Mouse (Mus musculus): ENCODE results near the gene Lrrc75b.

Lrrc75b gene

GRCm38 (mm10) chr10:75559676-75560548, at the start of gene Lrrc75b:
TSS of gene Lrrc75b (minus strand) at chr10:75560330.
- TF ChIP-seq CTCF (conservative IDR thresholded peaks at IDR 0.05; ENCODE audit: low read length) (no peak), POU5F1 (IDR thresholded peaks at IDR 0.05; ENCODE audit: borderline replicate concordance, low read length) (no peak), NANOG (IDR thresholded peaks at IDR 0.05; ENCODE audit: borderline replicate concordance, low read length) (no peak)
- Histone ChIP-seq H3K27me3 (ENCODE audit: insufficient read depth, low read length) (peaks cover 94% of the 10 kb centered on the region), H3K9me3 (ENCODE audit: low read length) (no peaks in the 10 kb centered on the region), H3K36me3 (ENCODE audit: insufficient read depth, low read length) (no peaks in the 10 kb centered on the region), H3K4me3 (replicated peaks; ENCODE audit: low read length) (peak within 1 kb of the TSS; percentile 78), H3K4me1 (replicated peaks; ENCODE audit: low read depth, low read length) (peaks cover 58% of the 10 kb centered on the region)

GRCm38 (mm10) chr10:75608975-75609374, 48.8 kb upstream of the Lrrc75b start:
- TF ChIP-seq CTCF (conservative IDR thresholded peaks at IDR 0.05; ENCODE audit: low read length) (no peak), NANOG (IDR thresholded peaks at IDR 0.05; ENCODE audit: borderline replicate concordance, low read length) (no peak), POU5F1 (IDR thresholded peaks at IDR 0.05; ENCODE audit: borderline replicate concordance, low read length) (no peak)
- Histone ChIP-seq H3K27me3 (ENCODE audit: insufficient read depth, low read length) (peaks cover 18% of the 10 kb centered on the region), H3K36me3 (ENCODE audit: insufficient read depth, low read length) (no peaks in the 10 kb centered on the region), H3K4me1 (replicated peaks; ENCODE audit: low read depth, low read length) (peaks cover 29% of the 10 kb centered on the region), H3K4me3 (replicated peaks; ENCODE audit: low read length) (peak overlapping the region; percentile 46), H3K9me3 (ENCODE audit: low read length) (no peaks in the 10 kb centered on the region)

GRCm38 (mm10) chr10:75607253-75607652, 47.1 kb upstream of the Lrrc75b start:
- H3K4me3 ChIP-seq (replicated peaks; ENCODE audit: low read length), result no peak overlapping the region
- no peaks in the 10 kb centered on the region for H3K9me3 ChIP-seq (ENCODE audit: low read length)
- peaks cover 33% of the 10 kb centered on the region for H3K27me3 ChIP-seq (ENCODE audit: insufficient read depth, low read length)
- H3K36me3 ChIP-seq (ENCODE audit: insufficient read depth, low read length), result no peaks in the 10 kb centered on the region
- peaks cover 36% of the 10 kb centered on the region for H3K4me1 ChIP-seq (replicated peaks; ENCODE audit: low read depth, low read length)
- TF ChIP-seq POU5F1 (IDR thresholded peaks at IDR 0.05; ENCODE audit: borderline replicate concordance, low read length) (no peak), NANOG (IDR thresholded peaks at IDR 0.05; ENCODE audit: borderline replicate concordance, low read length) (no peak), CTCF (conservative IDR thresholded peaks at IDR 0.05; ENCODE audit: low read length) (no peak)

- peaks cover 32% of the 10 kb centered on the region for H3K4me1 ChIP-seq (replicated peaks; ENCODE audit: low read depth, low read length)
Observed at GRCm38 (mm10) chr10:75605162-75605846, 45.2 kb upstream of the Lrrc75b start.

GRCm38 (mm10) chr10:75600189-75600730, 40.1 kb upstream of the Lrrc75b start:
- TF ChIP-seq CTCF (conservative IDR thresholded peaks at IDR 0.05; ENCODE audit: low read length) (no peak), POU5F1 (IDR thresholded peaks at IDR 0.05; ENCODE audit: borderline replicate concordance, low read length) (no peak), NANOG (IDR thresholded peaks at IDR 0.05; ENCODE audit: borderline replicate concordance, low read length) (no peak)
- Histone ChIP-seq H3K4me1 (replicated peaks; ENCODE audit: low read depth, low read length) (peaks cover 13% of the 10 kb centered on the region), H3K36me3 (ENCODE audit: insufficient read depth, low read length) (no peaks in the 10 kb centered on the region), H3K9me3 (ENCODE audit: low read length) (peaks cover 15% of the 10 kb centered on the region), H3K4me3 (replicated peaks; ENCODE audit: low read length) (no peak overlapping the region), H3K27me3 (ENCODE audit: insufficient read depth, low read length) (peaks cover 28% of the 10 kb centered on the region)

More at GRCm38 (mm10) chr10:75605162-75605846, 45.2 kb upstream of the Lrrc75b start:
- Histone ChIP-seq H3K27me3 (ENCODE audit: insufficient read depth, low read length) (peaks cover 31% of the 10 kb centered on the region), H3K36me3 (ENCODE audit: insufficient read depth, low read length) (no peaks in the 10 kb centered on the region), H3K9me3 (ENCODE audit: low read length) (no peaks in the 10 kb centered on the region), H3K4me3 (replicated peaks; ENCODE audit: low read length) (no peak overlapping the region)
- TF ChIP-seq CTCF (conservative IDR thresholded peaks at IDR 0.05; ENCODE audit: low read length) (peak; percentile 69), NANOG (IDR thresholded peaks at IDR 0.05; ENCODE audit: borderline replicate concordance, low read length) (no peak)

GRCm38 (mm10) chr10:75595981-75596380, 35.9 kb upstream of the Lrrc75b start:
- Histone ChIP-seq H3K36me3 (ENCODE audit: insufficient read depth, low read length) (no peaks in the 10 kb centered on the region), H3K4me3 (replicated peaks; ENCODE audit: low read length) (no peak overlapping the region), H3K9me3 (ENCODE audit: low read length) (peaks cover 15% of the 10 kb centered on the region), H3K27me3 (ENCODE audit: insufficient read depth, low read length) (no peaks in the 10 kb centered on the region), H3K4me1 (replicated peaks; ENCODE audit: low read depth, low read length) (no peaks in the 10 kb centered on the region)
- TF ChIP-seq CTCF (conservative IDR thresholded peaks at IDR 0.05; ENCODE audit: low read length) (no peak), NANOG (IDR thresholded peaks at IDR 0.05; ENCODE audit: borderline replicate concordance, low read length) (no peak), POU5F1 (IDR thresholded peaks at IDR 0.05; ENCODE audit: borderline replicate concordance, low read length) (no peak)

GRCm38 (mm10) chr10:75592585-75592984, 32.5 kb upstream of the Lrrc75b start:
- no peak for TF ChIP-seq CTCF (conservative IDR thresholded peaks at IDR 0.05; ENCODE audit: low read length)
- no peak for TF ChIP-seq NANOG (IDR thresholded peaks at IDR 0.05; ENCODE audit: borderline replicate concordance, low read length)
- TF ChIP-seq POU5F1 (IDR thresholded peaks at IDR 0.05; ENCODE audit: borderline replicate concordance, low read length), result no peak
- H3K4me1 ChIP-seq (replicated peaks; ENCODE audit: low read depth, low read length), result no peaks in the 10 kb centered on the region
- peaks cover 8% of the 10 kb centered on the region for H3K9me3 ChIP-seq (ENCODE audit: low read length)
- no peak overlapping the region for H3K4me3 ChIP-seq (replicated peaks; ENCODE audit: low read length)
- no peaks in the 10 kb centered on the region for H3K36me3 ChIP-seq (ENCODE audit: insufficient read depth, low read length)
- H3K27me3 ChIP-seq (ENCODE audit: insufficient read depth, low read length), result no peaks in the 10 kb centered on the region

- H3K9me3 ChIP-seq (ENCODE audit: low read length), result no peaks in the 10 kb centered on the region
Observed at GRCm38 (mm10) chr10:75591211-75591894, 31.2 kb upstream of the Lrrc75b start.

More at GRCm38 (mm10) chr10:75591211-75591894, 31.2 kb upstream of the Lrrc75b start:
- TF ChIP-seq POU5F1 (IDR thresholded peaks at IDR 0.05; ENCODE audit: borderline replicate concordance, low read length) (no peak), CTCF (conservative IDR thresholded peaks at IDR 0.05; ENCODE audit: low read length) (no peak), NANOG (IDR thresholded peaks at IDR 0.05; ENCODE audit: borderline replicate concordance, low read length) (no peak)
- peaks cover 4% of the 10 kb centered on the region for H3K4me1 ChIP-seq (replicated peaks; ENCODE audit: low read depth, low read length)
- no peaks in the 10 kb centered on the region for H3K36me3 ChIP-seq (ENCODE audit: insufficient read depth, low read length)
- no peaks in the 10 kb centered on the region for H3K27me3 ChIP-seq (ENCODE audit: insufficient read depth, low read length)
- H3K4me3 ChIP-seq (replicated peaks; ENCODE audit: low read length), result no peak overlapping the region
